Comparison of ENCODE assay signal across 18 mouse cellular contexts in the genomic region with DNA sequence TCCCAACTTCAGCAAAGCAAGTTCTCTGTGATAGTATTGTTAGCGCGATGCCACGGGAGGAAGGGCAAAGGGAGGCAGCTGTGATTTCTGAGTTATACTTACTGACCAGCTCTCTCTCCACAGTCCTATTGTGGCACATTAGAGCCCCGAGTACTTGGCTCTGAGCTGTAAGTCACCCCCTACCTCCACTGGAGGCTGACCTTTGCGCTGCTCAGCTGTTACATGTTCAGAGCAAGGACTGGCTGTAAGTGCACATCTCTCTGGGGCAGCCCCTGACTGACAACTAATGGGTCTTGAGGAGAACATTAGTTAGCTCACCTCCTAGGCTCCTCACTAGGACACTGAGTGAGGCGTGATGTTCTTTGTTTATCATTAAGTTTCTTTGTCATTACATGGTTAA. TPM values are rescaled to one million over a fixed set of nuclear protein-coding genes. Genes with fewer than 3 reads are reported as not detected.
DNase-seq lines count a peak whose midpoint lies in the region; ATAC-seq and TF ChIP-seq lines count a peak whose summit lies in the region.
"Had no signal": no experiment of that assay in that cellular context is flagged by ENCODE, and none has a peak within 500 bp of the region (broad histone marks: within the 10 kb centered on the region; RNA-seq: fewer than 3 reads in every experiment).

No protein-coding gene starts in this region.

- no peak for TF ChIP-seq EP300 in liver, postnatal 0 days (IDR thresholded peaks at IDR 0.05; ENCODE audit: low read depth)

- no peaks in the 10 kb centered on the region for H3K36me3 ChIP-seq in forebrain, postnatal 0 days (ENCODE audit: insufficient read depth)
- H3K36me3 ChIP-seq in forebrain, embryonic 10.5 days (replicated peaks): no peaks in the 10 kb centered on the region
- H3K36me3 ChIP-seq in liver, adult 2 months (ENCODE audit: control insufficient read depth, insufficient read depth, low read length): no peaks in the 10 kb centered on the region
- H3K36me3 ChIP-seq in liver, postnatal 0 days (replicated peaks; ENCODE audit: insufficient read depth, low read length): no peaks in the 10 kb centered on the region
- H3K36me3 ChIP-seq in neural tube, embryonic 13.5 days: no peaks in the 10 kb centered on the region
- H3K36me3 ChIP-seq: heart, embryonic 13.5 days; limb, embryonic 13.5 days had no signal

- H3K27ac ChIP-seq in forebrain, postnatal 0 days (ENCODE audit: low read depth, low read length): no peak overlapping the region
- no peak overlapping the region for H3K27ac ChIP-seq in forebrain, embryonic 10.5 days
- peak overlapping the region; percentile 71 for H3K27ac ChIP-seq in liver, adult 2 months (replicated peaks; ENCODE audit: insufficient read depth, low read depth, low read length)
- H3K27ac ChIP-seq in liver, postnatal 0 days (ENCODE audit: low read depth): no peak overlapping the region
- 0 out of 2 replicates have a peak overlapping the region, but pooled peaks have one; percentile 52 for H3K27ac ChIP-seq in neural tube, embryonic 13.5 days (replicated peaks)
- H3K27ac ChIP-seq: heart, embryonic 13.5 days; limb, embryonic 13.5 days had no signal

- H3K9ac ChIP-seq in forebrain, postnatal 0 days: no peak overlapping the region
- peak overlapping the region; percentile 82 for H3K9ac ChIP-seq in liver, adult 2 months (ENCODE audit: low read depth, low read length)
- no peak overlapping the region for H3K9ac ChIP-seq in liver, postnatal 0 days (replicated peaks)
- peak overlapping the region; percentile 78; the same call in 1 of the 2 replicates for H3K9ac ChIP-seq in neural tube, embryonic 13.5 days
- H3K9ac ChIP-seq: limb, embryonic 13.5 days had no signal

- no peak for DNase-seq in forebrain, postnatal 0 days
- no peak for DNase-seq in forebrain, embryonic 10.5 days (ENCODE audit: extremely low spot score, low spot score)
- DNase-seq in liver, adult 2 months (ENCODE audit: extremely low read depth, low read depth, low spot score): peak; percentile 45
- no peak for DNase-seq in liver, postnatal 0 days
- DNase-seq in kidney, adult 8-10 months: peak; percentile 79 to 82
- DNase-seq in retina, postnatal 1 day: no peak
- no peak for DNase-seq in spleen, postnatal 4 days (ENCODE audit: low spot score in 2 of 2)
- DNase-seq: cerebellum, postnatal 10 days; gastrocnemius, postnatal 36 days; lung, postnatal 4 days; spleen, adult 18-20 months; thymus, postnatal 4 days had no signal

- no peak for ATAC-seq in forebrain, postnatal 0 days
- no peak for ATAC-seq in liver, postnatal 0 days
- no peak for ATAC-seq in neural tube, embryonic 13.5 days (ENCODE audit: low read depth)
- ATAC-seq: activated CD4-positive, CD25-positive, alpha-beta regulatory T cell, adult 4 months had no signal

- peak overlapping the region; percentile 63 for H3K4me2 ChIP-seq in forebrain, postnatal 0 days (ENCODE audit: low read depth)
- H3K4me2 ChIP-seq in liver, postnatal 0 days (ENCODE audit: low read depth, low read length): no peak overlapping the region
- H3K4me2 ChIP-seq in neural tube, embryonic 13.5 days: peak overlapping the region; percentile 69
- H3K4me2 ChIP-seq: limb, embryonic 13.5 days had no signal

- H3K9me3 ChIP-seq in forebrain, postnatal 0 days (ENCODE audit: low read length): no peaks in the 10 kb centered on the region
- H3K9me3 ChIP-seq in forebrain, embryonic 10.5 days: no peaks in the 10 kb centered on the region
- no peaks in the 10 kb centered on the region for H3K9me3 ChIP-seq in liver, postnatal 0 days (ENCODE audit: low read length)
- H3K9me3 ChIP-seq in neural tube, embryonic 13.5 days: no peaks in the 10 kb centered on the region
- H3K9me3 ChIP-seq: heart, embryonic 13.5 days; limb, embryonic 13.5 days had no signal

- no peak for TF ChIP-seq CTCF in forebrain, postnatal 0 days (IDR thresholded peaks at IDR 0.05; ENCODE audit: low read depth)
- no peak for TF ChIP-seq CTCF in liver, adult 2 months (IDR thresholded peaks at IDR 0.05; ENCODE audit: low read depth, low read length)
- TF ChIP-seq CTCF in liver, postnatal 0 days (IDR thresholded peaks at IDR 0.05; ENCODE audit: low read depth): no peak

- 0 out of 2 replicates have a peak overlapping the region, but pooled peaks have one; percentile 48 for H3K4me3 ChIP-seq in forebrain, postnatal 0 days (ENCODE audit: low read depth, low read length)
- H3K4me3 ChIP-seq in forebrain, embryonic 10.5 days: no peak overlapping the region
- H3K4me3 ChIP-seq in liver, adult 2 months (ENCODE audit: insufficient read depth, low read depth, low read length): peak overlapping the region; percentile 90; the same call in 1 of the 2 replicates
- no peak overlapping the region for H3K4me3 ChIP-seq in liver, postnatal 0 days (ENCODE audit: low read depth, low read length)
- H3K4me3 ChIP-seq in neural tube, embryonic 13.5 days: peak overlapping the region; percentile 58
- H3K4me3 ChIP-seq: limb, embryonic 13.5 days had no signal

- no peaks in the 10 kb centered on the region for H3K4me1 ChIP-seq in forebrain, postnatal 0 days (ENCODE audit: insufficient read depth)
- peaks cover 18% of the 10 kb centered on the region for H3K4me1 ChIP-seq in forebrain, embryonic 10.5 days
- H3K4me1 ChIP-seq in liver, adult 2 months (ENCODE audit: control insufficient read depth, insufficient read depth, low read length): peaks cover 15% of the 10 kb centered on the region
- H3K4me1 ChIP-seq in liver, postnatal 0 days (ENCODE audit: insufficient read depth): no peaks in the 10 kb centered on the region
- peaks cover 8% of the 10 kb centered on the region for H3K4me1 ChIP-seq in neural tube, embryonic 13.5 days (replicated peaks)

- TF ChIP-seq POLR2A in liver, adult 2 months (IDR thresholded peaks at IDR 0.05; ENCODE audit: extremely low read depth, insufficient read depth, low read length): no peak

- H3K27me3 ChIP-seq in forebrain, postnatal 0 days (ENCODE audit: insufficient read depth, low read length): peaks cover 11% of the 10 kb centered on the region; the same call in 1 of the 2 replicates
- peaks cover 55% of the 10 kb centered on the region for H3K27me3 ChIP-seq in forebrain, embryonic 10.5 days (ENCODE audit: poor library complexity, severe bottlenecking)
- H3K27me3 ChIP-seq in liver, adult 2 months (ENCODE audit: control insufficient read depth, insufficient read depth, low read length): no peaks in the 10 kb centered on the region
- peaks cover 16% of the 10 kb centered on the region; the same call in 1 of the 2 replicates for H3K27me3 ChIP-seq in liver, postnatal 0 days (ENCODE audit: insufficient read depth, low read length)
- H3K27me3 ChIP-seq in neural tube, embryonic 13.5 days: peaks cover 31% of the 10 kb centered on the region

- 83% methylated on average over 6 of the region's 6 CpGs for WGBS in forebrain, postnatal 0 days
- 87% methylated on average over 6 of the region's 6 CpGs for WGBS in forebrain, embryonic 10.5 days
- WGBS in liver, adult 2 months: 38% methylated on average over 6 of the region's 6 CpGs
- WGBS in liver, postnatal 0 days (ENCODE audit: insufficient replicate concordance): 75% methylated on average over 6 of the region's 6 CpGs
- WGBS in neural tube, embryonic 13.5 days: 75% methylated on average over 6 of the region's 6 CpGs

- H3K79me2 ChIP-seq in liver, adult 2 months (ENCODE audit: control insufficient read depth, insufficient read depth, low read length): peaks cover 17% of the 10 kb centered on the region; the same call in 1 of the 2 replicates

RNA-seq across cellular contexts. Expression of a gene that starts 1.6 kb away (rescaled TPM):
- 20.1 and 20.8 TPM in 2 replicates for total RNA-seq in forebrain, postnatal 0 days (2014; rRNA removed)
- polyA plus RNA-seq in forebrain, postnatal 0 days (2015; fragmentation: Nextera tagmentation; extraction: Ambion mirVana): 8.6 and 11.6 TPM in 2 replicates
- polyA plus RNA-seq in forebrain, embryonic 10.5 days (2016; fragmentation: Nextera tagmentation; extraction: Ambion mirVana): 0.14 and 0.21 TPM in 2 replicates
- total RNA-seq in liver, adult 2 months (2014; rRNA removed): 10.1 and 10.5 TPM in 2 replicates
- 4.3 and 4.8 TPM in 2 replicates for polyA plus RNA-seq in liver, adult 2 months (2012; rRNA removed)
- 0.27 and 0.32 TPM in 2 replicates for polyA plus RNA-seq in liver, postnatal 0 days (2015; fragmentation: Nextera tagmentation; extraction: Ambion mirVana)
- 10.8 and 13.8 TPM in 2 replicates for polyA plus RNA-seq in neural tube, embryonic 13.5 days (2015; fragmentation: Nextera tagmentation; extraction: Ambion mirVana)
- total RNA-seq: hematopoietic stem cell, adult 5-6 weeks; monocyte, adult 5-6 weeks had no signal
- polyA plus RNA-seq: activated CD4-positive, CD25-positive, alpha-beta regulatory T cell, adult 4 months had no signal

Comparison
In these comparisons a context has a peak if more than half of its experiments do, and no peak if none do; other contexts are left out.
1. DNase-seq: peak in liver, adult 2 months (single experiment) and kidney, adult 8-10 months (2 of 2); none in forebrain, postnatal 0 days (single experiment), forebrain, embryonic 10.5 days (single experiment), liver, postnatal 0 days (single experiment), retina, postnatal 1 day (single experiment) and spleen, postnatal 4 days (0 of 2).
2. H3K27ac ChIP-seq: peak in liver, adult 2 months (single experiment) and neural tube, embryonic 13.5 days (single experiment); none in forebrain, postnatal 0 days (single experiment), forebrain, embryonic 10.5 days (single experiment) and liver, postnatal 0 days (single experiment).
3. H3K4me3 ChIP-seq: peak in forebrain, postnatal 0 days (single experiment), liver, adult 2 months (single experiment) and neural tube, embryonic 13.5 days (single experiment); none in forebrain, embryonic 10.5 days (single experiment) and liver, postnatal 0 days (single experiment).
4. H3K9ac ChIP-seq: peak in liver, adult 2 months (single experiment) and neural tube, embryonic 13.5 days (single experiment); none in forebrain, postnatal 0 days (single experiment) and liver, postnatal 0 days (single experiment).